Mouse (Mus musculus) heart, embryonic 14.5 days (tissue): Measurements from ENCODE around the gene Mapk13. TPM values are rescaled to one million over a fixed set of nuclear protein-coding genes. Genes with fewer than 3 reads are reported as not detected.

Experiments used
- ATAC-seq: fragments of 200-750 bp; cut with Nextera tagmentation; 2 replicates; pipeline ENCODE4 v1.8.0; 2017; ENCODE audit warnings: low read depth, moderate TSS enrichment; ENCODE audit not compliant: insufficient number of reproducible peaks, insufficient read depth, low FRiP score
- H3K27ac ChIP-seq, 2 experiments: fragments of 200-500 bp in 1 of 2; fragments of 300-500 bp in 1 of 2; sonication (generic) in 1 of 2; replicated peaks in 1 of 2; 2 replicates each; pipeline ENCODE4 v1.5.1; 2012 to 2014; ENCODE audit warnings: low read depth in 2 of 2, low read length in 2 of 2, control low read depth in 1 of 2, mild to moderate bottlenecking in 1 of 2, mixed read lengths in 1 of 2; ENCODE audit not compliant: control insufficient read depth in 1 of 2, insufficient read depth in 1 of 2
- H3K27me3 ChIP-seq: fragments of 300-500 bp; sonication (generic); 2 replicates; pipeline ENCODE4 v1.6.1; 2014; ENCODE audit warnings: mild to moderate bottlenecking, low read length, control low read depth; ENCODE audit not compliant: control insufficient read depth, insufficient read depth
- H3K36me3 ChIP-seq: fragments of 300-500 bp; sonication (generic); 2 replicates; pipeline ENCODE4 v1.6.1; 2014; ENCODE audit warnings: mild to moderate bottlenecking, control low read depth, low read length, mixed read lengths; ENCODE audit not compliant: control insufficient read depth, insufficient read depth
- H3K4me1 ChIP-seq, 2 experiments: fragments of 200-500 bp in 1 of 2; fragments of 300-500 bp in 1 of 2; sonication (generic) in 1 of 2; 2 replicates each; pipeline ENCODE4 v1.6.1; 2012 to 2014; ENCODE audit warnings: low read length in 2 of 2, control low read depth in 1 of 2, mixed read lengths in 1 of 2; ENCODE audit not compliant: control insufficient read depth in 2 of 2, insufficient read depth in 2 of 2
- H3K4me2 ChIP-seq: fragments of 300-500 bp; sonication (generic); 2 replicates; pipeline ENCODE4 v1.6.1; 2014; ENCODE audit warnings: mild to moderate bottlenecking, low read length
- H3K4me3 ChIP-seq, 2 experiments: fragments of 200-500 bp in 1 of 2; fragments of 300-500 bp in 1 of 2; sonication (generic) in 1 of 2; 2 replicates each; pipeline ENCODE4 v1.5.1; 2012 to 2014; ENCODE audit warnings: low read length in 2 of 2, mild to moderate bottlenecking in 2 of 2, control low read depth in 1 of 2, low read depth in 1 of 2, moderate library complexity in 1 of 2; ENCODE audit not compliant: control insufficient read depth in 1 of 2, insufficient read depth in 1 of 2
- H3K9ac ChIP-seq: fragments of 300-500 bp; sonication (generic); 2 replicates; pipeline ENCODE4 v1.6.1; 2014; ENCODE audit warnings: mild to moderate bottlenecking, low read length
- H3K9me3 ChIP-seq: fragments of 300-500 bp; sonication (generic); 2 replicates; pipeline ENCODE4 v1.6.1; 2016; ENCODE audit warnings: low read length, control low read depth; ENCODE audit not compliant: control insufficient read depth
- WGBS: fragments of 180-500 bp; shearing (Covaris S2); extraction: QIAGEN DNeasy Blood & Tissue Kit; methylation state at CpG from one replicate; pipeline ENCODE4 v1.1.7; 2014; 5-methylcytosine and 5-hydroxymethylcytosine counted together
- polyA plus RNA-seq: library from polyadenylated mRNA; unstranded; fragments of >200 nt; fragmentation: Nextera tagmentation; extraction: Ambion mirVana; gene quantifications from 2 replicates; pipeline ENCODE4 v1.2.1, GENCODE M21; 2014

The Mapk13 gene
- polyA plus RNA-seq, 1 experiment from 2014 or later, result 2.5 TPM

- Histone ChIP-seq H3K4me1 (0 out of 4 replicates have a peak, but pooled peaks cover 0 to 2% of the 10 kb centered on the region in 2 experiments), H3K27me3 (no peaks in the 10 kb centered on the region), H3K9me3 (no peaks in the 10 kb centered on the region), H3K4me3 (no peak overlapping the region), H3K36me3 (no peaks in the 10 kb centered on the region), H3K4me2 (no peak overlapping the region), H3K9ac (no peak overlapping the region), H3K27ac (no peak overlapping the region)
- ATAC-seq, result no peak
- 94% methylated on average over 12 of the region's 12 CpGs for WGBS
Observed at GRCm38 (mm10) chr17:28787507-28787906, 18.4 kb downstream of the Mapk13 start.

DNA sequence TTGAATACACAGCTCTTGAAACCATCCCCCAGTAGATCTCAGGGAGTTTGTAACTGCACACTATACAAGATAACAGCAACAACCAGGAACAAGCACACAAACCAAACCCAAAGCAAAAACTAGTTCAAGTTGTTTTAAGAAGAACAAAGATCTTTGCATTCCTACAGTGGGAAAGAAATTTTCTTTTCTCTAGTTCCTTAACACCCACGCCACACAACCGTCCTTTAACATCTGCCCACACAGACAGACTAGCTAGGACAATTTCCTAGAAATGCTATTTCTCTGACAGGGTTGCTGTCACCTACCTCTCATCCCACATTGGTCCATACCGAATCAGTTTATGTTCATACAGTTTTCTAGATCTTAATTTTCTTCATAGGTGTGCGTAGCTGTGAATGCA is 27.9 kb downstream of the Mapk13 start:
- Histone ChIP-seq H3K27me3 (no peaks in the 10 kb centered on the region), H3K27ac (no peak overlapping the region), H3K4me3 (no peak overlapping the region), H3K4me2 (no peak overlapping the region), H3K36me3 (no peaks in the 10 kb centered on the region), H3K9ac (no peak overlapping the region), H3K4me1 (peaks cover 2 to 10% of the 10 kb centered on the region in 2 experiments; a peak in 2 of 4 replicates), H3K9me3 (peaks cover 4% of the 10 kb centered on the region; the same call in 1 of the 2 replicates)
- WGBS, result 82% methylated on average over 4 of the region's 4 CpGs
- ATAC-seq, result no peak

GRCm38 (mm10) chr17:28799291-28800160 is 30.4 kb downstream of the Mapk13 start:
- peak overlapping the region; percentile 100; the same call in 1 of the 2 replicates for H3K9ac ChIP-seq
- H3K4me2 ChIP-seq, result peak overlapping the region; percentile 99
- no peak for ATAC-seq
- no peaks in the 10 kb centered on the region for H3K27me3 ChIP-seq
- H3K4me1 ChIP-seq, result peaks cover 9 to 29% of the 10 kb centered on the region in 2 experiments
- H3K36me3 ChIP-seq, result no peaks in the 10 kb centered on the region
- peak overlapping the region in 1 of 2 experiments; percentile 93; a peak in 1 of 4 replicates for H3K4me3 ChIP-seq
- H3K27ac ChIP-seq, result no peak overlapping the region
- peaks cover 4% of the 10 kb centered on the region; the same call in 1 of the 2 replicates for H3K9me3 ChIP-seq
- WGBS, result 19% methylated on average over 14 of the region's 14 CpGs

GRCm38 (mm10) chr17:28800281-28800670 is 31.2 kb downstream of the Mapk13 start:
- peak overlapping the region; percentile 99 for H3K4me2 ChIP-seq

DNA sequence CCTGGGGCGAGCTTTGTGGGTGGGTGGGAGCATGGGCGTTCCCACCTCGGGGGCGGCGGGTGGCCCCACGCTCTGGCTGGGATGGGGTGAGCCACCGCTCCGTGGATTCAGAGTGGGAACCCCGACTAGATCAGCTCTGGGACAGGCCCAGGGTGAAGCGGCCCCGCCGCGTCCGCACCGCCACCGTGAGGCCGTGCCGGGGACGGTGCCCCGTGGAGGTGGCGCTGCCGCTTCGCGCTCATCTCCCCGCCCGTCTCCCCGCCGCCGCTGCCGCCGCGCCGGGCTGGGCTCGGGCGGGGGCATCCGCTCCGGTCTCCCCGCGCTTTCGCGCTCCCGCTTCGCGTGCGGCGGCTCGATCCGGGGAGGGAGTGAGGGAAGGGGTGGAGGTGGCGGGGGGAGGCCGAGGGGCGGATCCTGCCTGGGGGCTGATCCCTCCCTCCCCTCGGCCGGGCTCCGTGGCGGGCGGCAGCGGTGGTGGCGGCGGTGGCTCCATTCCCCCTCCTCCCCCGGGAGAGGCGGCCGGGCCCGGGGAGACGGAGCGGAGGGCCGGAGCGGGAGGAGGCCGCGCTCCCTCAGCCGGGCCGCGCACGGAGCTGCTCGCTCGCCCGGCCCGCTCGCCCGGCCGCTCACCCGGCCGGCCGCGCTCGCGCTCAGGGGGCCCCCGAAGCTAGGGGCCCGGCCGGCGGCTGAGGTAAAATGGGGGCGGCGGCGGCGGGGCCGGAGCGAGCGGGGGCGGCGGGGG is 31.7 kb downstream of the Mapk13 start, which contains the start of gene Brpf3:
Gene Brpf3, plus strand, starts transcription at position 420 of the 742 bp plus-strand sequence.
- H3K9ac ChIP-seq, result peak within 1 kb of the TSS; percentile 100
- H3K4me3 ChIP-seq, result peak within 1 kb of the TSS; percentile 80 to 93
- H3K4me1 ChIP-seq, result peaks cover 9 to 29% of the 10 kb centered on the region in 2 experiments
- H3K36me3 ChIP-seq, result peaks cover 4% of the 10 kb centered on the region
- H3K4me2 ChIP-seq, result peak within 1 kb of the TSS; percentile 99
- WGBS, result under 1% methylated on average over 53 of the region's 99 CpGs
- peak; percentile 75 for ATAC-seq
- peak within 1 kb of the TSS; percentile 87 to 99 for H3K27ac ChIP-seq
- H3K9me3 ChIP-seq, result no peaks in the 10 kb centered on the region
- no peaks in the 10 kb centered on the region for H3K27me3 ChIP-seq

More at GRCm38 (mm10) chr17:28800281-28800670, 31.2 kb downstream of the Mapk13 start:
- peak overlapping the region; percentile 100 for H3K9ac ChIP-seq
- peak overlapping the region; percentile 75 to 93 for H3K4me3 ChIP-seq
- no peaks in the 10 kb centered on the region for H3K36me3 ChIP-seq
- H3K27ac ChIP-seq, result peak overlapping the region; percentile 87 to 99
- WGBS, result under 1% methylated on average over 15 of the region's 15 CpGs
- H3K27me3 ChIP-seq, result no peaks in the 10 kb centered on the region
- ATAC-seq, result peak; percentile 33
- H3K4me1 ChIP-seq, result peaks cover 9 to 29% of the 10 kb centered on the region in 2 experiments
- peaks cover under 1% of the 10 kb centered on the region; the same call in 1 of the 2 replicates for H3K9me3 ChIP-seq

GRCm38 (mm10) chr17:28801474-28802005 is 32.4 kb downstream of the Mapk13 start:
- under 1% methylated on average over 40 of the region's 42 CpGs for whole genome bisulfite sequencing
- ATAC-seq, result peak; percentile 98
- peaks cover 11% of the 10 kb centered on the region for H3K36me3 ChIP-seq
- peak overlapping the region; percentile 87 to 99; a peak in 3 of 4 replicates for H3K27ac ChIP-seq
- peak overlapping the region; percentile 100 for H3K9ac ChIP-seq
- peak overlapping the region; percentile 99 for H3K4me2 ChIP-seq
- H3K4me1 ChIP-seq, result peaks cover 9 to 29% of the 10 kb centered on the region in 2 experiments
- no peaks in the 10 kb centered on the region for H3K9me3 ChIP-seq
- H3K4me3 ChIP-seq, result peak overlapping the region; percentile 80 to 93
- H3K27me3 ChIP-seq, result no peaks in the 10 kb centered on the region

GRCm38 (mm10) chr17:28802006-28802481 is 32.9 kb downstream of the Mapk13 start:
- peak overlapping the region; percentile 100 for H3K9ac ChIP-seq
- H3K27me3 ChIP-seq, result no peaks in the 10 kb centered on the region
- peak overlapping the region; percentile 80 to 93 for H3K4me3 ChIP-seq
- peak overlapping the region; percentile 46 to 47; a peak in 3 of 4 replicates for H3K27ac ChIP-seq
- under 1% methylated on average over 18 of the region's 18 CpGs for WGBS
- no peak for ATAC-seq
- peaks cover 16% of the 10 kb centered on the region for H3K36me3 ChIP-seq
- peak overlapping the region; percentile 96 for H3K4me2 ChIP-seq
- peaks cover 9 to 29% of the 10 kb centered on the region in 2 experiments for H3K4me1 ChIP-seq
- no peaks in the 10 kb centered on the region for H3K9me3 ChIP-seq
